Mouse (Mus musculus): ENCODE measurements around the gene Fuk.

GRCm38 (mm10) chr8:110902579-110902965, 284 bp upstream of the Fuk start:
- TF ChIP-seq ZNF384 (IDR thresholded peaks at IDR 0.05; ENCODE audit: low read depth, low read length) = no peak
- TF ChIP-seq CHD2 (IDR thresholded peaks at IDR 0.05; ENCODE audit: low read depth, low read length) = no peak
- no peak for TF ChIP-seq HCFC1 (IDR thresholded peaks at IDR 0.05; ENCODE audit: borderline replicate concordance, insufficient read depth, low read length)
- no peak for TF ChIP-seq MAFK (IDR thresholded peaks at IDR 0.05; ENCODE audit: insufficient read depth, low read depth, low read length)
